Mouse (Mus musculus): ENCODE results near the gene Clp1. TPM values are rescaled to one million over a fixed set of nuclear protein-coding genes. Genes with fewer than 3 reads are reported as not detected.
"Not testable (repeated sequence)": the region's sequence is repeated elsewhere in the genome, so short reads cannot be mapped to it uniquely, and the experiment has no call there.

Gene Clp1
- total RNA-seq, 2 experiments from 2014 or later = 7.4 to 7.9 TPM

DNA sequence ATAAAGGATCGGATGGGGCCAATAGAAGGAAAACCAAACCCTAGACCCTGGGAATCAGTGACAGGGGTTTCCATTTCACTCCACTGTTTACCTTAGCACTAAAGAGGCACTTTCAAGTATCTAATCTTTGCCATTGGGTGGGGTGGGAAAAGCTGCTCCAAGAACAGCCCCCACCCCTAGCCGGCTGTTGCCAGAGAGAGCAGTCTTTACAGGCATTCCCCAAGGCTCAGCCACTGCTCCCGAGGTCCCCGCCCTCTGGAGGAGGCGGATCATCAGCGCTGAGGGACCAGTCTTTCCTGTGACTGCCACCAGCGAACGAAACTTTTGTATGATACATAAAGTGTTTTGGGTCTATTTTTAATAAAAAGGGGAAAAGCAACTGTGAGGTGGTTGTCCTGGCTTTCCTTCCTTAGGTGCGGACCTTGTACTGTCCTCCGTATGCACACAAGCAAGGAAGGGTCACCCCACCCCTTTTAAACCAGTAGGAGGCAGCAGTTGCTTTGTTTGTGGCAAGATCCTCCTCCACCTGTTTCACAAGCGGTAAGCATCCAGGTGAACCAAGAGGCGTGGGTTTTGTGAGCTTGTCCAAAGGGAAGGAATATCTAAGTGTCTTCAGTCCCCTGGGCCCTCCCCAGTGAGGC is 11.2 kb upstream of the Clp1 start:
- DNase-seq = peak; percentile 51

GRCm38 (mm10) chr2:84737451-84737925 is 10.3 kb upstream of the Clp1 start:
- peak; percentile 54 for DNase-seq

- no peak for DNase-seq
These were observed 9.4 kb upstream of the Clp1 start for GRCm38 (mm10) chr2:84736312-84737161.

GRCm38 (mm10) chr2:84735346-84735920 is 8.3 kb upstream of the Clp1 start:
- no peak for DNase-seq

DNA sequence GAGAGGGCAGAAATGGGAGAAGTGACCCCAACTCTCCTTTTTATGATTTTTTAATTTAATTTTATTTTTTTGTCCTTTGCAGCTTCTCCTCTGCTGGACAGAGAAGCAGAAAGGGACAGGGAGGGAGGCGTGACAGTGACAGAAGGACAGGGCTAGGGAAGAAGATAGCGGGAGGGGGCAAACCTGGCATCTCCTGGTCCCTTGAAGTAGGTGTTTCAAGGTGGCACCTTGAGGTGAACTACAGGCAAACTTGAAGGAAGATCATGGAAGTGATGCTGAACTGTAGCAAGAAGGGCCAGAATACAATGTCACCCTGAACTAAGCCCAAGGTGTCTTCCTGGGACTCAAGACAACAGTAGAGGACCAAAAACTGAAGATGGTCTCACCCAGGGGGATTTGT is 7.8 kb upstream of the Clp1 start:
- no peak for DNase-seq

GRCm38 (mm10) chr2:84734351-84734864 is 7.3 kb upstream of the Clp1 start:
- no peak for DNase-seq

DNA sequence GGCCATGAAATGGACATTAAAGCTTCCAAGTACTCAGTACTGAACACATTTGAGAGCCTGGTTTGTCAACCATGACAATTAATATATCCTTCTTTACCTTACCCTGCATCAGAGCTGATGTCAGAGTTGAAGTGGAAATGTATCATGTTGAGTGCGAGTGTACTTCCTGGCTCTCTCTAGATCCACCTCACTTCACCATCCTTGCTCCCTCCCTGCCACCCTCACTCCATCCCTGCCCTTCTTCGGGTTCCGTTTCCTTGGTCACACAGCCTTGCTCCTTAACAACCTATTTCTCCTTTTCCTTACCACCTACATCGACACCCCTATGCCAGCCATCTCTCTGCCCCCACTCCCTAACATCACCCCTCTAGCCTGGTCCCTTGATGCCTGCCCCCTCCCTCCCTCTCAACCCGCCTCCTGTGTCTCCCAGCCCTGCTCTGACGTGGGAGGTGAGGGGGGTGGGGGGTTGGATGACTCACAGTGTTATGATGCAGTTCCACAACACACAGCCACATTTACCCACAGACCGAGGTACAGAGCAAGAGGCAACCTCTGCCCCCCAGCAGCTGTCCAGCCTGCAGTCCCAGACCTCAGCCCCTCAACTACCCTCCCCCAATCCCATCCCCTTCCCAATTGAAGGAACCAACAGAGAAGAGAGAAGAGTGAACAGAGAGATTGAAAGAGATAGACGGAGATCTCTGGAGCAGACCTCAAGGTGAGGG is 6.6 kb upstream of the Clp1 start, which contains the start of gene Ypel4:
Gene Ypel4, plus strand, starts transcription at position 480 of the 722 bp plus-strand sequence.
- DNase-seq = peak; percentile 42

GRCm38 (mm10) chr2:84732394-84732793 is 5.2 kb upstream of the Clp1 start:
- DNase-seq = no peak

DNA sequence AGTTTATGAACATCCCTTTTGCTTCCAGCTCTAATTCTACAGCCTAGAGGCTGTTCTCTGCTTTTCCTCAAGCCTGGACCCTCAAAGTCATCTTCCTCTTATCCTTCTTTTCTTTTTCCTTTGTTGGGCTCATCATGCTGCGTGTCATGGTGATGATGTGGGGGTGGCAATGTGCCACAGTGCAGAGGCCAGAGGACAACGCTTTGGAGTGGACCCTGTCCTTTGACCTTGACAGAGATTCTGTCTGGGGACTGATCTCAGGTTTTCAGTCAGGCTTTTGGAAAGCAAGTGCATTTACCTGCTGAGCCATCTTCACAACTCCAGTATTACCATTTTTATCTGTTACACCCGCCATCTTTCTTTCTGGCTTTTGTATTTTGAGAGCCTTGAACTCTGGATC is 4.1 kb upstream of the Clp1 start:
- DNase-seq = no peak

- DNase-seq = not testable (repeated sequence)
These were observed 1.0 kb upstream of the Clp1 start for GRCm38 (mm10) chr2:84728191-84728590.

DNA sequence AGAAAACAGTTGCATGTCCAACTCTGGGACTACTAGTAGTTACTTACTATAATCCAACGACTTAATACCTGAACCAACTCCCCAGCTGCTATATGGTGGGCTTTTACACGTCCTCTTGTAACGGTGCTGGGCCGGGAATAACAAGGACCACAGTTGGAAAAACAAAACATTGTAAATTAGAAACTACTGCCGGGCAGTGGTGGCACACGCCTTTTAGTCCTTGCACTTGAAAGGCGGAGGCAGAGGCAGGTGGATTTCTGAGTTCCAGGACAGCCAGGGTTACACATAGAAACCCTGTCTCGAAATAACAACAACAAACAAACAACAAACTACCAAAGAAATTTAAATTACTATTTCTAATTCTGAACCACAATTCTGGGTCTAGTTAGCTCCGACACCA is 434 bp downstream of the Clp1 start:
- DNase-seq = no peak

GRCm38 (mm10) chr2:84725770-84726169 is 1.4 kb downstream of the Clp1 start:
- no peak for DNase-seq

GRCm38 (mm10) chr2:84723856-84724255 is 3.3 kb downstream of the Clp1 start:
- DNase-seq = no peak

DNA sequence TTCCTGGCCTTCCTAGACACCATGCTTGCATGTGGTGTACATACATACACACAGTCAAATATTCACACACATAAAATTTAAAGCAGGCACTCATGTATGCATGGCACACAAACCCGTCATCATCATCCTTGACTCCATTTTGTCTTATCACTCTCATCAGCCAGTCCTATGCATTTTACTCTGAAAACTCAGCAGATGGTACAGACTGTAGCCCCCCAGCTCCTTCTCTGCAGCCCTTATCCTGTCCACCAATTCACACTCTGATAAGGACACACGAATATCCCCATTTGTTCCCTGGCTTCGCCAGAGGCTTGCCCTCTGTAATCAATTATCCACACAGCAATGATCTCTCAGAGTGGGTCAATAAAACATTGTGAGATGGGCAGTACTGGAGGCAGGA is 6.0 kb downstream of the Clp1 start:
- no peak for DNase-seq

DNA sequence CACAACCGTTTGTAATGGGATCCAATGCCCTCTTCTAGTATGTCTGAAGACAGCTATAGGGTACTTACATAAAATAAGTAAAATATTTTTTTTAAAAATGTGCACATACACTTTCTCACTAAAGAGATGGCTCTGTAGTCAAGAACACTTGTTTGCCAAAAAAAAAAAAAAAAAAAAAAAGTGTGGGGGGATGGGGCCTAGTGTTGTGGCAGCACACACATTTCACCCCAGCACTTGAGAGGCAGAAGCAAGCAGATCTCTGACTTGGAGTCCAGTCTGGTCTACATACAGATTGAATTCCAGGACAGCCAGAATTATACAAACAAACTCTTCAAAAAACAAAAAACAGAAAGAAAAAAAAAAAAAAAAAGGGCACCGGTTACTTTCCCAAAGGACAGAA is 6.4 kb downstream of the Clp1 start:
- no peak for DNase-seq

- DNase-seq = peak; percentile 16
These were observed 9.8 kb downstream of the Clp1 start for GRCm38 (mm10) chr2:84717357-84717756.

- DNase-seq = no peak
These were observed 10.5 kb downstream of the Clp1 start for GRCm38 (mm10) chr2:84716423-84717355.

DNA sequence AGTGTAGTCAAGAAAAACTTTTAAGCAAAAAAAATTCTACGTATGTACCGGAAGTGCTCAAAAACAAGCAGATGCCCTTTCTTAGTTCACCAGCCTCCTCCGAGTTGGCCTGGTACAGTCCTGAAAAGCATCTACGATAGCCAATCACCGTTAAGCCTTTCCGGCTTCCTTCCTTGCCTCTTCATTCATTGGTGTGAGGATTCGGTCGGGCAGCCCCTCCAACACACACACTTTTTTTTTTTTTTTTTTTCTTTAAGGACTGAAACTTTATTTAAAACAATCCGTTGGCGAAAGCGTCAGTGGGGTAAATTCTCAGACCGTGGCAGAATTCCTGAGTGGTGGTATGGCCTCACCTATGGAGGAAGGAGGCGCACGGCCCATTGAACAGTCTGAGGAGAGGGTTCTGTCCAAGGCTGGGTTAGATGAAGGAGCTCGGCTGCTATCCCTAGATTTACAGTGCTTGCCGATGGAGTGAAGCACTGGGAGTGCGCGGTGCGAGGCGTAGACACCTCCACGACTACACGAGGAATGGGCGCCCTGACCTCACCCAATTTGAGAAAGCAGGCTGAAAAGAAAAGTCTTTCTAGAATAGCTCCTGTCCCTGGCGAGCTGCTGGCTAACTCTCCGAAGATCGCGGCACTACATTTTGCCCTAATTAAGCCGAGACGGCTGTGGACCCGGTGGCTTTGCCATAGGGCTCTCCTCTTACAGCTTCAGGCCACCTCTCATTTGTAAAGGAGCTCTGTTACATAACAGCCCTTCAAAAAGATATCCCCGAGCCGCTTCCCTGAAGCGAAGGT is 11.4 kb downstream of the Clp1 start:
- no peak for DNase-seq

GRCm38 (mm10) chr2:84714811-84715561 is 12.2 kb downstream of the Clp1 start, which contains the start of gene Zdhhc5:
Gene Zdhhc5, minus strand, starts transcription at chr2:84715180.
- DNase-seq = peak; percentile 99

GRCm38 (mm10) chr2:84714422-84714810 is 12.7 kb downstream of the Clp1 start:
- DNase-seq = no peak

All from heart, postnatal 4 days (tissue).